Mouse (Mus musculus) testis, adult 2 months (tissue): ENCODE measurements at regions not wholly inside any gene's neighbourhood (a gene's known extent, or its start where the extent isn't known, plus 50 kb on each side); places are given as distances from the start of the nearest gene placed in this dataset.

Experiments
- CTCF ChIP-seq: fragments of 200-500 bp; IDR thresholded peaks from 2 replicates; pipeline ENCODE4 v1.5.1; 2012; ENCODE audit warnings: low read depth, mild to moderate bottlenecking, inconsistent platforms, low read length, moderate library complexity; ENCODE audit not compliant: control insufficient read depth, insufficient read depth, insufficient replicate concordance
- POLR2A ChIP-seq: fragments of 200-500 bp; IDR thresholded peaks from 2 replicates; pipeline ENCODE4 v1.6.1; 2012; ENCODE audit warnings: low read depth, mild to moderate bottlenecking, inconsistent platforms, low read length, moderate library complexity; ENCODE audit not compliant: control insufficient read depth

- no peak for TF ChIP-seq POLR2A
- no peak for TF ChIP-seq CTCF
Measured at GRCm38 (mm10) chr10:71598515-71598914, 251.0 kb downstream of the Ipmk start.
